Mouse (Mus musculus): ENCODE results near the gene Kazn. TPM values are rescaled to one million over a fixed set of nuclear protein-coding genes. Genes with fewer than 3 reads are reported as not detected.

Kazn gene
- polyA plus RNA-seq, 1 experiment from 2014 or later = 10.7 TPM

DNA sequence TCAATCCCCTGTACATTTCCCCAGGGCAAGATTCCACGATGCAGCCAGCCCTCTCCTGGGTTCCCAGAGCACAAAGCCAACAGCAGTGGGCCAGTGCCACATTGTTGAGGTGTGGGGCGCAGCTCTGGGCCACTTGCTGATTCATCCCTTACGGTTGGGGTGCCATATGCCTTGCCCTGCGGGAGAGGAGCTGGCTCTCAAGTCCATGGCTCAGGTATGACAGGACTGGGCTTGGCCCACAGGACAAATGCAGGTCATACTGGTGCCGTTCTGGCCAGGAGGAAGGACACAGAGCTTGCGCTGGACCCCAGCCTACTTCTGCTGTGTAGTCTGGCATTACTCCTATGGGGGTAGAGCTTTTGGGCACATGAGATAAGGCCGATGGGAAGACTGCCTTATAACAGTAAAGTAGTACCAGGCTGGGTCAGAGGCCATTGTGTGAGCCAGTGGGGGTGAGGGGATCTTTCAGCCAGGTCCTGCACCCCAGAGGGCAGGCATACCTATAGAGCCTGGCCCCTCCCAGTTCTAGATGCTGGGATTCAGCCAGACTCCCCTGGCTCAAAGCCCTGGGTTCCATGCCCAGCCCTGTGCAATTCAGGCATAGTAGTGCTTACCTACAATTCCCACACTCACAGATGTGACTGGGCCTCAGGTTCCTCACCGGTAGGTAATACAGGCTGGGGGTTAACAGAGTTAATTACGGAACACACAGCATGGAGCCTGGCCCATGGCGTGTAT is 102.3 kb downstream of the Kazn start:
- Histone ChIP-seq H3K4me3 (ENCODE audit: low read length) (no peak overlapping the region), H3K9me3 (ENCODE audit: control insufficient read depth, low read length) (no peaks in the 10 kb centered on the region), H3K36me3 (ENCODE audit: control insufficient read depth, insufficient read depth, low read length) (no peaks in the 10 kb centered on the region), H3K4me2 (ENCODE audit: low read depth, low read length) (no peak overlapping the region), H3K27me3 (replicated peaks; ENCODE audit: control insufficient read depth, insufficient read depth, low read length) (no peaks in the 10 kb centered on the region), H3K4me1 (ENCODE audit: control insufficient read depth, insufficient read depth, low read length) (no peaks in the 10 kb centered on the region), H3K9ac (ENCODE audit: low read depth, low read length) (no peak overlapping the region), H3K27ac (ENCODE audit: low read length) (no peak overlapping the region)
- WGBS = 93% methylated on average over 10 of the region's 10 CpGs
- no peak for ATAC-seq

DNA sequence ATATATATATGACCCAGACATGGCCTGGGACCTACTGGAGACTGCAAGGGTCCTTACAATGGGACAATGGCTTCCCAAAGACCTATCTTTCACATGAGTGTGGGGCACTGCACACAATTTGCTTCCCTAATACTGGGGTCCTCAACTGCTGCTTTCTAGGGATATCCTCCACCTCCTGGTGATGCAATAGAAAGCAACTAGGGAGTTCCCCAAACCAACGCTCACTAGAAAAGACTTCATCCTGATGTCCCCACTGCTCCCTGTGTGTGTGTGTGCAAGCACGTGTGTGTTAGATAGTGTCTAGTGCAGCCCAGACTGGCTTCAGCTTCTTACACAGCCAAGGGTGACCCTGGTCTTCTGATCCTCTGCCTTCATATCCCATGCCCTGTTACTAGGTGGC is 103.7 kb downstream of the Kazn start:
- no peaks in the 10 kb centered on the region for H3K9me3 ChIP-seq (ENCODE audit: control insufficient read depth, low read length)
- 92% methylated on average over 2 of the region's 2 CpGs for WGBS
- H3K4me2 ChIP-seq (ENCODE audit: low read depth, low read length) = no peak overlapping the region
- H3K36me3 ChIP-seq (ENCODE audit: control insufficient read depth, insufficient read depth, low read length) = no peaks in the 10 kb centered on the region
- no peaks in the 10 kb centered on the region for H3K27me3 ChIP-seq (replicated peaks; ENCODE audit: control insufficient read depth, insufficient read depth, low read length)
- H3K4me1 ChIP-seq (ENCODE audit: control insufficient read depth, insufficient read depth, low read length) = no peaks in the 10 kb centered on the region
- H3K4me3 ChIP-seq (ENCODE audit: low read length) = no peak overlapping the region
- H3K9ac ChIP-seq (ENCODE audit: low read depth, low read length) = no peak overlapping the region
- ATAC-seq = no peak
- H3K27ac ChIP-seq (ENCODE audit: low read length) = no peak overlapping the region

DNA sequence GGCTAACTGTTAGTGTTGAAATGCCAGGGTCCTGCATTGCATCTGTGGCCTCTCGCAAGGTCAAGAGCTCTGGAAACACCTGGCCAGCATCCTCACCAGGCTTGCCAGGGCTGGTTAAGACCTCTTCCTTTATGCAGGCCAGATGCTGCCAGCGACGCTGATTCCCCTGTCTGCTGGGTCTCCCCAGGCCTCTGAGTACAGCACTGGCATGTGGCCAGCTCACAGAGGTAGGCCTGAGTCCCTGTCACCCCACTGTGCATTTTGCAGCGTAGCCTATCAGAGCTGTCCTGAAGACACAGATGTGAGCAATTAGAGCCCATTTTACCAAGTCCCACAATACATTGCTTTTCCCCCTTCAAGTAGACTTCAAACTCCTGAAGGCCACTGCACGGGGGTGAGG is 109.0 kb downstream of the Kazn start:
- no peak for ATAC-seq
- 66% methylated on average over 5 of the region's 5 CpGs for WGBS

DNA sequence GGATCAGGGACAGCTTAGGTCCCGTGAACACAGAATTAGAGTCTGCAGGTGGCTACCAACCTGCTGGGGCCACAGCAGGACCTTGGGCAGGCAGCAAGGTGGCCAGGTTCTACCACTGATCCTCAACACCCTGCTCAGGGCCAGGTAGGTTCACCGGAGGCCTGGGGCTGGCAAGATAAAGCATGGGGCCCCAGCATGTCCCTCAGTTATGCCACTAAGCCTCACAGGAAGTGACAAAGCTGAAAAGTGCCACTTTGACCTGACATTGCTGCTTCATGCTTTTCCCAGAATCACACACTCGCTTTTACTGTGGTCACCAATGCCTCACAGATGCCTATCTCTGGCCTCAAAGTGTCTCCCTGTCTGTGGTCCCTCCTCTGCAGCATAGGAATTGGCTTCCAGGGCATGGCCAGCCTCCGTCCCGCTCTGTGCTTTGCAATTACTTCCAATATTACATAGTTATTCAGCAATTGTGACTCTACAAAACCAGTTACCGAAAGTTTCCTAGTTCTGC is 111.9 kb downstream of the Kazn start:
- no peaks in the 10 kb centered on the region for H3K36me3 ChIP-seq (ENCODE audit: control insufficient read depth, insufficient read depth, low read length)
- ATAC-seq = no peak
- H3K4me1 ChIP-seq (ENCODE audit: control insufficient read depth, insufficient read depth, low read length) = no peaks in the 10 kb centered on the region
- no peak overlapping the region for H3K27ac ChIP-seq (ENCODE audit: low read length)
- no peaks in the 10 kb centered on the region for H3K27me3 ChIP-seq (replicated peaks; ENCODE audit: control insufficient read depth, insufficient read depth, low read length)
- 89% methylated on average over 6 of the region's 6 CpGs for WGBS
- no peak overlapping the region for H3K4me3 ChIP-seq (ENCODE audit: low read length)
- H3K4me2 ChIP-seq (ENCODE audit: low read depth, low read length) = no peak overlapping the region
- H3K9ac ChIP-seq (ENCODE audit: low read depth, low read length) = no peak overlapping the region
- no peaks in the 10 kb centered on the region for H3K9me3 ChIP-seq (ENCODE audit: control insufficient read depth, low read length)

More for the DNA sequence above, 109.0 kb downstream of the Kazn start:
- Histone ChIP-seq H3K4me3 (ENCODE audit: low read length) (no peak overlapping the region), H3K4me1 (ENCODE audit: control insufficient read depth, insufficient read depth, low read length) (no peaks in the 10 kb centered on the region), H3K27ac (ENCODE audit: low read length) (no peak overlapping the region), H3K9ac (ENCODE audit: low read depth, low read length) (no peak overlapping the region), H3K9me3 (ENCODE audit: control insufficient read depth, low read length) (no peaks in the 10 kb centered on the region), H3K27me3 (replicated peaks; ENCODE audit: control insufficient read depth, insufficient read depth, low read length) (no peaks in the 10 kb centered on the region), H3K4me2 (ENCODE audit: low read depth, low read length) (no peak overlapping the region), H3K36me3 (ENCODE audit: control insufficient read depth, insufficient read depth, low read length) (no peaks in the 10 kb centered on the region)

DNA sequence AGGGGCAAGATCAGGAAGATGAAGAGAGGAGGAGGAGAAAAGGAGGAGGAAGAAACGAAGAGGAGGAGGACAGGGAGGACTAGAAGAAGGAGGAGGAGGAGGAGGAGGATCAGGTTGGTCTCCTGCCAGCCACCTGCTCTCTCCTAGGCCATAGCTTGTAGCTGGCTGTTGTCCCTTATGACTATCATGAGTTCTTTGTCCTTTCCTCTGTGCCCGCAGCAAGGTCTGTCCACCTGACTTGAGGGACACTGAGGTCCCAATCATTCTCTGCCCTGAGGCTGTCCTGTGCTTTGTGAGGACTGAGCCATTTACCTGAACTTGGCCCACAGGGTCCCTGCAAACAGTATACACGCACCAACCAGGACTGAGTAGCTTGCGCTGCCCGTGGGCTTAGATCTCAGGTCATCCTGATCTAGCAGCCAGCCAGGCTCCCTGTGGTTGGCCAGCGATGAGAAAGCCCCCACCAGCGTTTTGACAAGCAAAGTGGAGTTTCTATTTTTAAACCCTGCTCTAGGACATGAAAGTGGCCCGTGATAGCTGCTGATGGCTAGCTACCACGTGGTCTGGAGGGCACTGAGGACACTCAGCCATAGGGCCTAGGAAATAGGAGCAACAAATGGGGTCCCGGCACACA is 112.4 kb downstream of the Kazn start:
- Histone ChIP-seq H3K9ac (ENCODE audit: low read depth, low read length) (no peak overlapping the region), H3K4me2 (ENCODE audit: low read depth, low read length) (no peak overlapping the region), H3K27me3 (replicated peaks; ENCODE audit: control insufficient read depth, insufficient read depth, low read length) (no peaks in the 10 kb centered on the region), H3K4me1 (ENCODE audit: control insufficient read depth, insufficient read depth, low read length) (no peaks in the 10 kb centered on the region), H3K4me3 (ENCODE audit: low read length) (no peak overlapping the region), H3K9me3 (ENCODE audit: control insufficient read depth, low read length) (no peaks in the 10 kb centered on the region), H3K36me3 (ENCODE audit: control insufficient read depth, insufficient read depth, low read length) (no peaks in the 10 kb centered on the region), H3K27ac (ENCODE audit: low read length) (no peak overlapping the region)
- ATAC-seq = no peak
- 64% methylated on average over 10 of the region's 10 CpGs for WGBS

DNA sequence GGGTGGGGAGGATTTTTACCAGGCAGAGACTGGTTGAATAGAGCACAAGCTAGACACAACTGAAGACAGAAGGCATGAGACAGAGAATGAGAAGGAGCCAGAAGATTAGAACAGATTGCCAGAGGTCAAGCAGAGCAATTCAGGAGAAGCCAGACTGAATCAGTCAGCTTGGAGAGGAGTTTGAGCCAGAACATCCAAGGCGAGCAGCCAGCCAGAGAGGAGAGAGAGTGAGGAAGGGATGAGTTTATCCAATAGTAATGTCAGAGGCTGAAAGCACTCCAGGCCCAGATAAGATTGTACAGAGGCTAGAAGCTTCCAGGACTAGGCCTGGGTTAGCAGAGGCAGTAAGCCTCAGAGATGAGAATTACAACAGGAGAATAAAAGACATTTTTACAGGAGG is 118.0 kb downstream of the Kazn start:
- ATAC-seq = no peak
- no peak overlapping the region for H3K4me2 ChIP-seq (ENCODE audit: low read depth, low read length)
- H3K4me3 ChIP-seq (ENCODE audit: low read length) = no peak overlapping the region
- H3K27me3 ChIP-seq (replicated peaks; ENCODE audit: control insufficient read depth, insufficient read depth, low read length) = no peaks in the 10 kb centered on the region
- H3K9ac ChIP-seq (ENCODE audit: low read depth, low read length) = no peak overlapping the region
- WGBS = 45% methylated on average over 1 of the region's 1 CpGs
- 0 out of 2 replicates have a peak overlapping the region, but pooled peaks have one; percentile 41 for H3K27ac ChIP-seq (ENCODE audit: low read length)
- H3K9me3 ChIP-seq (ENCODE audit: control insufficient read depth, low read length) = no peaks in the 10 kb centered on the region
- no peaks in the 10 kb centered on the region for H3K4me1 ChIP-seq (ENCODE audit: control insufficient read depth, insufficient read depth, low read length)
- no peaks in the 10 kb centered on the region for H3K36me3 ChIP-seq (ENCODE audit: control insufficient read depth, insufficient read depth, low read length)

DNA sequence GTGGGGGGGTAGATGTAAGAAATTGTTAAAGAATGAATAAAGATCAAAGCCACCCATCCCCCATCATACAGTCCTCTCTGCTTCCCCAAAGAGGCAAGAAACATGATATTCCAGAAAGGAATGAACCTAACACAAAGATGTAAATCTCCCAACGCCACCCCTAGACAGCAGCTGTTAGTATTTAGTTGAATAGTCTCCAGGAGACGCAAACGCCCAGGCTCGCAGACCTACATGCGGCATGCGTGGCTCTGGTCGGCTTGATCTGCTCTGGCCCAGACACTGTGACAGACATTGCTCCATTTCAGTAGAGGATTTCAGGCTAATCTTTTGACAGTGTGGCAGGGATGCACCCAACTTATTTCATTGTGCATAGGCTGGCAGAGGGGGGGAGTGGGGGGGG is 120.7 kb downstream of the Kazn start:
- Histone ChIP-seq H3K27ac (ENCODE audit: low read length) (no peak overlapping the region), H3K4me1 (ENCODE audit: control insufficient read depth, insufficient read depth, low read length) (peaks cover 2% of the 10 kb centered on the region; the same call in 1 of the 2 replicates), H3K9ac (ENCODE audit: low read depth, low read length) (no peak overlapping the region), H3K9me3 (ENCODE audit: control insufficient read depth, low read length) (no peaks in the 10 kb centered on the region), H3K4me2 (ENCODE audit: low read depth, low read length) (no peak overlapping the region), H3K27me3 (replicated peaks; ENCODE audit: control insufficient read depth, insufficient read depth, low read length) (no peaks in the 10 kb centered on the region), H3K36me3 (ENCODE audit: control insufficient read depth, insufficient read depth, low read length) (no peaks in the 10 kb centered on the region), H3K4me3 (ENCODE audit: low read length) (no peak overlapping the region)
- ATAC-seq = no peak
- WGBS = 49% methylated on average over 7 of the region's 7 CpGs

DNA sequence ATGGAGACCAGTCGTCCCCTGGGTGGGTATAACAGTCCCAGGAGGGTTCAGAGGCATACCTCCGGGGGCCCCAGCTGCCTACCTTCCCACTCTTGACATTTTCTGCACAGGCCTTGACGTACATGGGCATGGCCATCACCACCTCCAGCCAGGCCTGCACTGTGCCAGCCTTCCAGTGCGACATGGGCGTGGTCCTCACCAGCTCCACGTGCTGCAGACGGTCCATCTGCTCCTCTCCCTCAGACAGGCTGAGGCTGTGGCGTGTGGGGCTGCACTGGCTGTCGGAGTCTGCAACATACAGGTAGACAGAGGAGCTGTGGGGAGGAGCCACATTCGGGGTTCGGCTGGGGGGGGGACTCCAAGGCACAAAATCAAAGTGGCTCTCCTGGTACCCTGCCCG is 121.2 kb downstream of the Kazn start:
- 83% methylated on average over 12 of the region's 12 CpGs for WGBS
- H3K4me1 ChIP-seq (ENCODE audit: control insufficient read depth, insufficient read depth, low read length) = peaks cover 2% of the 10 kb centered on the region; the same call in 1 of the 2 replicates
- ATAC-seq = no peak
- no peaks in the 10 kb centered on the region for H3K27me3 ChIP-seq (replicated peaks; ENCODE audit: control insufficient read depth, insufficient read depth, low read length)
- no peak overlapping the region for H3K4me3 ChIP-seq (ENCODE audit: low read length)
- H3K27ac ChIP-seq (ENCODE audit: low read length) = no peak overlapping the region
- H3K9me3 ChIP-seq (ENCODE audit: control insufficient read depth, low read length) = no peaks in the 10 kb centered on the region
- no peak overlapping the region for H3K9ac ChIP-seq (ENCODE audit: low read depth, low read length)
- H3K4me2 ChIP-seq (ENCODE audit: low read depth, low read length) = no peak overlapping the region
- no peaks in the 10 kb centered on the region for H3K36me3 ChIP-seq (ENCODE audit: control insufficient read depth, insufficient read depth, low read length)

DNA sequence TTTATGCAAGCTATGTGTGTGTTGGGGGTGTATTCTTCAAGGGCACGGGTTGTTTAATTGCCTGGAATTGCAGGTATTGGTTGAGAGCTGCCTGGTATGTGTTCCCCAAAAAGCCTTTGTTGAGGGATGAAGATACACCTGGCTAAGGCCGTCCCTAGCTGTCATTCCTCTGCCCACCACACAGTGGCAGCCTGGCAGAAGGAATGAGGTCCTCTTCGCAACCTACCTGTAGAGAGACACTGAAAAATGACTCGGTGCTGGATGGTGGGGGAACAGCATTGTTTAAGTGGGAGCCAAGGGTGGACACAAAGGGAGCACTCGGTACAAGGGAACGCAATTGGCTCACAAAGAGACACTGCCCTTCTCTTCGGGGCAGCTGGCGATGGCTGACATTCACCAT is 125.9 kb downstream of the Kazn start:
- Histone ChIP-seq H3K4me2 (ENCODE audit: low read depth, low read length) (no peak overlapping the region), H3K9me3 (ENCODE audit: control insufficient read depth, low read length) (no peaks in the 10 kb centered on the region), H3K27ac (ENCODE audit: low read length) (no peak overlapping the region), H3K36me3 (ENCODE audit: control insufficient read depth, insufficient read depth, low read length) (no peaks in the 10 kb centered on the region), H3K4me1 (ENCODE audit: control insufficient read depth, insufficient read depth, low read length) (peaks cover 2% of the 10 kb centered on the region; the same call in 1 of the 2 replicates), H3K27me3 (replicated peaks; ENCODE audit: control insufficient read depth, insufficient read depth, low read length) (no peaks in the 10 kb centered on the region), H3K4me3 (ENCODE audit: low read length) (no peak overlapping the region), H3K9ac (ENCODE audit: low read depth, low read length) (no peak overlapping the region)
- ATAC-seq = peak; percentile 77
- WGBS = 32% methylated on average over 8 of the region's 8 CpGs
